Mouse (Mus musculus): ENCODE measurements around the gene Pdgfb. TPM values are rescaled to one million over a fixed set of nuclear protein-coding genes. Genes with fewer than 3 reads are reported as not detected.

Pdgfb gene
- polyA plus RNA-seq, 1 experiment = 26.8 TPM

DNA sequence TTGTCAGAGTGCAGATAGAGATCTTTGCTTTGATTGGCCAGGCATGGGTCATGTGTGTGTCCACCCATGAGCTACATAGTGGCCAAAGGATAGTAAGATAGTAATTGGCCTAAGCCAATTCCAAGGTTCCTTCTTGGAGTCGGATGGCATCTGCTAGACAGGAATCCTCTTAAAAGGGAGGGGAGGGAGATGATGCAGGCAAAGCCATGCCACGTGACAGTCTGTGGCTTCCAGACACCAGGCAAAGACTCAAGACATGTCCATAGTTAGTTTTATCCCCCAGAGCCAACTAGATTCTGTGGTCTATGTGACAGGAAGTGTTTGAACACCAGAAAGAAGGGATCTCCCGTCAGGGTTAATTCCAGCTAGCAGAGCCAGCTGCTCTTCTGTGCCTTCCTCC, 56.4 kb downstream of the Pdgfb start:
- no peak for DNase-seq (ENCODE audit: low read depth)

DNA sequence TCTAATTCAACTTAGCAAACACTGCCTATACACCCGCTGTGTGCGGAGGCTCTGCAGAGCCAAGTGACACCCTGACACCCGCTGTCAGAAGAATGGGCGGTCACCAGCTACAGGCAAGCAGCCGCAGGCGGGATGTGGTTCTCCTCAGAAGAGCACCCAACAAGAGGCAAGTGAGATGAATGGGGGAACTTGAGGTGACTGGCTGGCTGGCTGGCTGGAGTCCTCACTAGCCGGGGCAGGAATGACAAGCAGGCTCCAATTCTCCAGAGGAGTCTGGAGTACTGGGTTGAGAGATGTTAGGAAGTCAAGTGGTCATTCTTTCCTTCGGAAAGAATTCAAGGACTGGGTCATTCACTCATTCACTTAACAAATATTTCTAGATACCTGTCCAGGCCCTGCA, 58.2 kb downstream of the Pdgfb start:
- DNase-seq (ENCODE audit: low read depth) = no peak

DNA sequence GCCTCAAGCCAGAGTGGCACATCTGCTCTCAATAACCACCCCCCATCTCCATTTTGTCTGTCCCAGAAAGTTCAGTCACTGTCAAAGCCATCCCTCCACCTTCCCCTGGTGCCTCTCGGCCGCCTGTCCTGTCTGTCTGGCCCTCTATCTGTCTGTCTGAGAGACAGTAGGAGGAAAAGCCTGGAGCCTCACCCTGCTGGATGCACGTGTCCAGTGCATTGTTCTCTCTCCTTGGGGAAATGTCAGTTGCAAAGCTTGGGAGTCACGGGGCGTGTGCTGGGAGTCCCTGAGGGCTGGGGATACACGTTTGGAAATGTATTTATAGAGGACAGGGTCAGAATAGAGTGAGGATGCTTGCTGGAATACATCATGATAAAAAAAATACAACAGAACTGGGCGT, 61.3 kb downstream of the Pdgfb start:
- no peak for DNase-seq (ENCODE audit: low read depth)

DNA sequence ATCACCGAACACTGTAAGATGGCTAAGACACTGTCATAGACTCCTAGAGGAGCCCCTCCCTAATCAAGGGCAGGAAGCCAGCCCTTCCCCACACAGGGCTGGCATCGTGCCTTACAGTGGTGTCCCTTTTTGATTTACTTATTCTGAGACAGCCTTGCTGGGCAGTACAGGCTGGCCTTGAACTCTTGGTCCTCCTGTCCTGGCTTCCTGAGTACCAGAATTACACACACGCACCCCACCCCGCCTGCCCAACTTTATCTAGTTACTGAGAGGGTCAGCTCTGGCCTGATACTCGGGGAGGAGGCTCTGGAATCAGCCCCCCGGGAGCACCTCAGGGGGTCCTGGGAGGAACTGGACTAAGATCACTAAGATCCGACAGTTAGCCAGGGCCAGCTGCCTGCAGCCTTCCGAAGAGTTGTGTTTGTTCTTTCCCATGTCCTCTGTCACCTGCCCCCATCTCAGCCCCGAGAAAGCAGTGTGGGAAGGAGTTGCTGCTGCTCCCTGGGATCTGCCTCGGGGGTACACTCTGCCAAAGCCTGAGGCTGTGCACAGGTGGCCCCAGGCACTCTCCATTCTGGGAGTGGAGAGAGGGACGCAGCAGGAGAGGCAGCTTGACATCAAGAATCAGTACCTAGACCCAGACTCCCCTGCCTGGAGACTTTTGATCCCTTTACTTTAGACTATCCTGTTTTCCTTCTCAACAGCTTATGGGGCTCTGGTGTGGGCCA, 62.1 kb downstream of the Pdgfb start:
- DNase-seq (ENCODE audit: low read depth) = no peak

DNA sequence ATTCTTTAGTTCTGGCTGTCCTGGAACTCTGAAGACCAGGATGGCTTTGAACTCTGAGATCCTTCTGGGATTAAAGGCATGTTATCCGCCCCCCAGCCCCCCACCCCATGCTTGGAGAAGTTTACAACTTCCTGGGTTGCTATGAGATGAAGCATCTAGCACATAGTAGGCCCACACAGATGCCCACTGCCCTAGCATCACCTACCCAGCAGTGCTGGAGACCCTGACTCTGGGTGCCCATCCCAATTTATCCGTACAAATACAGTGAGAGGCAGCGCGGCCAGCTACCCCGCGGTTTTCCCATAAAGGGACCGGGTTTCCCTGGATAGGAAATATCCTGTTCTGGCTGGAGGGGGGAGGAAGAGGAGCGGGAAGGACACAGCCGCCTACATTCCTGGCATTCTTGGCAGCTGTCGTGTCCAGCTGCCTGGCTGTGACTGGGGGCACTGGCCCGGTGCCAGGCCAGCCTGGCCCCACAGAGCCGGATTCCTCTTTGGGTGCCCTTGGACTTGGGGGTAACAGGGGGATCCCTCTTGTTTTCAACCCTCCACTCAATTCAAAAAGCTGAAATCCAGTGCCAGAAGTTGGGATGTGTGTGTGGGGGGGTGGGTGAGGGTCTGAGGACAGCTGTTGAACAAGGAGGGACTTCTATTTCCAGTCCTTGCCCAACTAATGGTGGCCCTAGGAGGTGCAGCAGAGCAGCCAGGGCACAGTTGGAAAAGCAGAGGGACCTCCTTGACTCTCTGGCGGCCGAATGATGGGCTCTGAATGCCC, 62.9 kb downstream of the Pdgfb start:
- DNase-seq (ENCODE audit: low read depth) = no peak

DNA sequence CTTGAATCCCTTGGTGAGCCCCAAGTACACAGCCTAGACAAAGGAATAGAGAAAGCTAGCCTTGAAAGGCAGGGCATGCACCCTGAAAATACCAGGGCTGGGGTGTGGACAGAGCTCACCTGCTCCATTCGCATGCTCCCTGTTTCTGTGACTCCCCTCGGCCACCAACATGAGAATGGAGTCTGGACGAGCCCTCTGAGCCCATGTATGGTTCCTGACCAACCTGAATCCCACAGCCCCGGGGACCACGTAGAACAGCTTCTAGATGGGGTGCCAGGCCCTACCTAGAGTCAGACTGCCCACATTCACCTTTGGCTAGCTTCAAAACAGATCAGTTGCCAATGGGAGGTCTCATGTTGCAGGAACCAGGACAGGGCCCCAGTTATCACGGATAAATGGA, 63.6 kb downstream of the Pdgfb start:
- DNase-seq (ENCODE audit: low read depth) = no peak

DNA sequence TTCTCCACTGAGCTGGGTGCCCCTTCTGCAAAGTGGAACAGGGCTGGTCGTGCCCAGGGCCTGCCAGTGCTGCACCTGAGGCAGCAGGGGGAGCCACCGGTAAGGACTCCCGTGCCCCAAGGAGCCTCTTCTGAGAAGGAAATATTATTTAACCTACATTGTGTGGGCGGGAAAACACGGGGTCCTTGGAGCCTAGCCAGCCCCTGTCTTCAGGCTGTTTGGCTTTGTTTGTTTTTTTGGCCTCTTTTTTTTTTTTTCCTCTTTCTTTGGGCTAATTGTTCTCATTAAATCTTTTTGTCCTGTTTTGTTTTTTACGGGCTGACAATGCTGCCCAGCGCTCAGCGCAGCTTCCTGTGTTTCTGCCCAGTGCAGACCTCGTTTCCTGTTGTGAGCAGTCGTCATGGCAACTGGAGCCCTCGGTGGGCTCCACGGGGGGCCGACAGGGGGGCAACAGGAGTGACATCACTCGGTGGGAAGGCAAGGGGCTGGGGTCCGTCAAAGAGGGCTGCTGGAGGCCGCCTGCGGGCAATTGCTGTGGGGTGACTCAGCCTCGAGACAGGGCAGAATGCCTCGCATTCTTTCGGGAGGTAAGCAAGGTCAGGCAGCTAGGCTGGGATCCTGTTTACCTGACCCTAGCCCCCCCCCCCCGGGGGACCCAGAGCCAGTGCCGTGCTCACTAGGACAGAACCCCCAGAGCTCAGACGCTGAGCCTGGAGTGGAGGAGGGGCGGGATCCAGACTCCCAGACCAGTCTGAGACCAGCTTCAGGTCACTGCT, 64.3 kb downstream of the Pdgfb start:
- DNase-seq (ENCODE audit: low read depth) = no peak

DNA sequence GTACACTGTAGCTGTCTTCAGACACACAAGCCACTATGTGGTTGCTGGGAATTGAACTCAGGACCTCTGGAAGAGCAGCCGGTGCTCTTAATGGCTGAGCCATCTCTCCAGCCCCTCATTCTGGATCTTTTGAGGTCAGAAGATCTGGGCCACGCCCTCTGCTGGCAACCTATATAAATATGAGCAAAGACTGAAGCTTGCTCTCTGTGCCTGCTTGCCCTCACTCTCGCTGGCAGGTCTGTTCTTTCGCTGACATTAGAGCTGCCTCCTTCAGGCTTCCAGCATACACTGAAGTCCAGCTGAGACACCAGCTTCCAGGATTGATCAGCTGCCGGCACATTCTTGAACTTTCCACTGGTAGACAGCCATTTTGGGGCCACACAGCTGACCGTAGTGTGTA, 67.1 kb downstream of the Pdgfb start:
- no peak for DNase-seq (ENCODE audit: low read depth)

DNA sequence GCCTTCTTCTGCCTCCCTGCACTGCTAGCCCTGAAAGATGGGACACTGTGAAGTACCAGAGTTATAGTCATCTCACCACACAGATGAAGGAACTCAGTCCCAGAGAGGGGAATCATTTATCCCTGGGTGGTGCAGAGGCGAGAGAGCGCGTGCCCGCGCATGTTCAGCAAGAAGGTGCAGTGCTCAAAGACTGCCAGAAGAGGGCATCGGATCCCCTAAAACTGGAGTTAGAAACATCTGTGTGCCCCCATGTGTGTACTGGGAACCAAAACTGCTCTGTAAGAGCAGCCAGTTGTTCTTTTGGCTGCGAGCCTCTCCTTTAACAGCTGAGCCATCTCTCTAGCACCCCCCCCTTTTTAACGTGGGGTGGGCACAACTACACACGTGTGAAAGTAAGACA, 68.0 kb downstream of the Pdgfb start:
- no peak for DNase-seq (ENCODE audit: low read depth)

DNA sequence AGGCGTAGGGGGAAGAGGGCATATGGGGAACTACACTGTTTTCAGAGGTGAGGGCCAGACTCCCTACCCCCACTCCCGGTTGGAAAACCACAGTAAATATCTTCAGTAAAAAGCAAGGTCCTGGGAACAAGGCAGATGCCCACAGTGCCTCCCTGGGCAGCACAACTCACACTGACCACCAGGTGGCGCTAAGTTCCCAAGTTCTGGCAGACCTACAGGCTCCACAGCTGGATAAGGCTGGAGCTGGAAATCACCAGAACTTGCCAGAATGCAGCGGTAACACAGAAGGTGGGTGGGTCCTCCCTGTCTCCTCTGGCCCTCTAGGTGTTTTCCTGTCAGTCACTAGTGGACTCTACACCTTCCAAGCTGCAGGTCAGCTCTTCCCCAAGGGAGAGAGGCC, 68.8 kb downstream of the Pdgfb start:
- no peak for DNase-seq (ENCODE audit: low read depth)

Other genes starting within 250 kb of the Pdgfb start
- 41.4 and 42.0 TPM in 2 replicates for gene Dnal4, start 237.1 kb downstream of the Pdgfb start, polyA plus RNA-seq (2012; rRNA removed)
- gene Nptxr, start 210.2 kb downstream of the Pdgfb start, polyA plus RNA-seq (2012; rRNA removed) = 2.7 and 5.8 TPM in 2 replicates
- 0.12 TPM in 1 of 2 replicates, not detected in the other for gene Npcd, start 180.7 kb downstream of the Pdgfb start, polyA plus RNA-seq (2012; rRNA removed)
- gene Cbx6, start 180.3 kb downstream of the Pdgfb start, polyA plus RNA-seq (2012; rRNA removed) = 56.9 and 67.6 TPM in 2 replicates
- gene Apobec3, start 123.3 kb downstream of the Pdgfb start, polyA plus RNA-seq (2012; rRNA removed) = 47.7 and 56.4 TPM in 2 replicates
- 27.2 and 31.5 TPM in 2 replicates for gene Cbx7, start 43.9 kb downstream of the Pdgfb start, polyA plus RNA-seq (2012; rRNA removed)
- gene Syngr1, start 76.4 kb upstream of the Pdgfb start, polyA plus RNA-seq (2012; rRNA removed) = 8.8 and 13.3 TPM in 2 replicates
- 492 and 540 TPM in 2 replicates for gene Rpl3, start 76.9 kb upstream of the Pdgfb start, polyA plus RNA-seq (2012; rRNA removed)
- 17.0 and 20.9 TPM in 2 replicates for gene Tab1, start 118.2 kb upstream of the Pdgfb start, polyA plus RNA-seq (2012; rRNA removed)
- gene Mgat3, start 158.7 kb upstream of the Pdgfb start, polyA plus RNA-seq (2012; rRNA removed) = 10.2 and 10.5 TPM in 2 replicates
- 14.9 and 16.3 TPM in 2 replicates for gene Mief1, start 219.0 kb upstream of the Pdgfb start, polyA plus RNA-seq (2012; rRNA removed)
- not detected in 2 replicates for gene AC140267.1, start 220.9 kb upstream of the Pdgfb start, polyA plus RNA-seq (2012; rRNA removed)
- gene Atf4, start 240.2 kb upstream of the Pdgfb start, polyA plus RNA-seq (2012; rRNA removed) = 176 and 226 TPM in 2 replicates
- gene Rps19bp1, start 249.3 kb upstream of the Pdgfb start, polyA plus RNA-seq (2012; rRNA removed) = 32.1 and 32.7 TPM in 2 replicates